Mouse (Mus musculus) gastrocnemius, postnatal 36 days (tissue): ENCODE results near the gene Sptbn1. TPM values are rescaled to one million over a fixed set of nuclear protein-coding genes. Genes with fewer than 3 reads are reported as not detected.

Experiments used
- DNase-seq, 2 experiments: peaks; one replicate each; pipeline ENCODE4 v3.0.0; 2022
- intact Hi-C: fragments of 180-260 bp; cut with DNase I; formaldehyde crosslinking; loops from one replicate; pipeline ENCODE4 v1.15.1; 2025
- total RNA-seq, 2 experiments: library from RNA; stranded (reverse); gene quantifications; 2 replicates each; pipeline ENCODE4 v1.2.3; 2021

Sptbn1 gene
- total RNA-seq, 2 experiments from 2014 or later: 104 to 125 TPM

- intact Hi-C loops: no loop called here
- DNase-seq: no peak
Observed at GRCm38 (mm10) chr11:30218386-30218785, 49.6 kb downstream of the Sptbn1 start.

GRCm38 (mm10) chr11:30217496-30217895 is 50.5 kb downstream of the Sptbn1 start:
- no peak for DNase-seq
- intact Hi-C loops: no loop called here

GRCm38 (mm10) chr11:30211663-30212416 is 56.1 kb downstream of the Sptbn1 start:
- intact Hi-C loops: no loop called here
- DNase-seq: no peak

GRCm38 (mm10) chr11:30211141-30211540 is 56.8 kb downstream of the Sptbn1 start:
- intact Hi-C loops: no loop called here
- DNase-seq: no peak

GRCm38 (mm10) chr11:30210100-30210811 is 57.7 kb downstream of the Sptbn1 start:
- intact Hi-C loops: no loop called here
- DNase-seq: no peak

GRCm38 (mm10) chr11:30209495-30209894 is 58.5 kb downstream of the Sptbn1 start:
- no peak for DNase-seq
- intact Hi-C loops: no loop called here

- intact Hi-C loops: no loop called here
- no peak for DNase-seq
Observed at GRCm38 (mm10) chr11:30204398-30204797, 63.6 kb downstream of the Sptbn1 start.

GRCm38 (mm10) chr11:30200391-30200790 is 67.6 kb downstream of the Sptbn1 start:
- intact Hi-C loops: no loop called here
- DNase-seq: no peak

- DNase-seq: peak in 1 of 2 experiments; percentile 22
- intact Hi-C loops: no loop called here
Observed at GRCm38 (mm10) chr11:30198091-30198675, 69.8 kb downstream of the Sptbn1 start.

GRCm38 (mm10) chr11:30197564-30198090 is 70.3 kb downstream of the Sptbn1 start:
- intact Hi-C loops: no loop called here
- DNase-seq: peak; percentile 27 to 40

- intact Hi-C loops: no loop called here
- DNase-seq: no peak
Observed at GRCm38 (mm10) chr11:30196368-30197070, 71.5 kb downstream of the Sptbn1 start.

GRCm38 (mm10) chr11:30195756-30196155 is 72.2 kb downstream of the Sptbn1 start:
- intact Hi-C loops: no loop called here
- no peak for DNase-seq

GRCm38 (mm10) chr11:30194800-30195199 is 73.2 kb downstream of the Sptbn1 start:
- intact Hi-C loops: no loop called here
- DNase-seq: no peak

- intact Hi-C loops: no loop called here
- DNase-seq: no peak
Observed at GRCm38 (mm10) chr11:30190959-30191358, 77.0 kb downstream of the Sptbn1 start.

GRCm38 (mm10) chr11:30190119-30190518 is 77.9 kb downstream of the Sptbn1 start:
- intact Hi-C loops: no loop called here
- DNase-seq: no peak

GRCm38 (mm10) chr11:30186902-30187470 is 81.0 kb downstream of the Sptbn1 start:
- DNase-seq: no peak
- intact Hi-C loops: no loop called here

GRCm38 (mm10) chr11:30184527-30184926 is 83.4 kb downstream of the Sptbn1 start:
- DNase-seq: no peak
- intact Hi-C loops: no loop called here

- intact Hi-C loops: no loop called here
- DNase-seq: no peak
Observed at GRCm38 (mm10) chr11:30182716-30183411, 85.1 kb downstream of the Sptbn1 start.

- intact Hi-C loops: no loop called here
- DNase-seq: no peak
Observed at GRCm38 (mm10) chr11:30178193-30178592, 89.8 kb downstream of the Sptbn1 start.
